Mouse (Mus musculus): Measurements from ENCODE around the gene Lamb3. TPM values are rescaled to one million over a fixed set of nuclear protein-coding genes. Genes with fewer than 3 reads are reported as not detected.

Lamb3 gene
- polyA plus RNA-seq, 1 experiment from 2014 or later = 9.6 TPM

- no peak overlapping the region for H3K4me3 ChIP-seq (ENCODE audit: low read length)
- H3K4me1 ChIP-seq (ENCODE audit: control insufficient read depth, insufficient read depth, low read length) = peaks cover 20% of the 10 kb centered on the region
- no peak overlapping the region for H3K4me2 ChIP-seq (ENCODE audit: low read depth, low read length)
- no peak overlapping the region for H3K9ac ChIP-seq (ENCODE audit: low read length)
- no peaks in the 10 kb centered on the region for H3K36me3 ChIP-seq (ENCODE audit: control insufficient read depth, insufficient read depth)
- no peak for ATAC-seq (replicated peaks; ENCODE audit: extremely low read depth, insufficient read depth, low FRiP score)
- 81% methylated on average over 5 of the region's 5 CpGs for WGBS
- H3K27me3 ChIP-seq (ENCODE audit: control insufficient read depth, insufficient read depth, low read length) = no peaks in the 10 kb centered on the region
- no peak overlapping the region for H3K27ac ChIP-seq (ENCODE audit: low read length)
- H3K9me3 ChIP-seq (replicated peaks; ENCODE audit: control insufficient read depth, low read length) = no peaks in the 10 kb centered on the region
These were observed 134.9 kb downstream of the Lamb3 start for GRCm38 (mm10) chr1:193342198-193342946.

DNA sequence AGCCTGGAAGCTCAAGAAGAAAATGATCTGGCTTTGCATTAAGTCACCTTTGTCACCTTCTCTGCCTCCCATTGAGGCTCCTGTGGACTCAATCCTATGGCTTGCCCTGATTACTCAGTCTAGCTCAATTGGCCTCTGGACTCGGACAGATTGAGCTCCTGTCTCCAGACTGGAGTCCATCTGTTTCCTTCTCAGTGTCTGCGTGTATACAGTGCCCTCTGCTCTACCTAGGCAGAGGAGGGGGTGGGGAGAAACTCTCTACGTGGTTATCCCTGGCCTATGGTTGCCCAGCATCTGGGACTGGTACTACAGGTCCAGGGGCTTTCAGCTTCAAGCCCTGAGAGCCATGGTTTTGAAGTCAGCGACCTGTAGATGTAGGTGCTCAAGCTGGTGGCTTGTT lies 136.4 kb downstream of the Lamb3 start:
- peaks cover 6% of the 10 kb centered on the region for H3K4me1 ChIP-seq (ENCODE audit: control insufficient read depth, insufficient read depth, low read length)
- peaks cover 7% of the 10 kb centered on the region; the same call in 1 of the 2 replicates for H3K36me3 ChIP-seq (ENCODE audit: control insufficient read depth, insufficient read depth)
- WGBS = 80% methylated on average over 4 of the region's 4 CpGs
- H3K9ac ChIP-seq (ENCODE audit: low read length) = no peak overlapping the region
- no peaks in the 10 kb centered on the region for H3K27me3 ChIP-seq (ENCODE audit: control insufficient read depth, insufficient read depth, low read length)
- H3K4me2 ChIP-seq (ENCODE audit: low read depth, low read length) = no peak overlapping the region
- H3K27ac ChIP-seq (ENCODE audit: low read length) = no peak overlapping the region
- no peak overlapping the region for H3K4me3 ChIP-seq (ENCODE audit: low read length)
- ATAC-seq (replicated peaks; ENCODE audit: extremely low read depth, insufficient read depth, low FRiP score) = no peak
- H3K9me3 ChIP-seq (replicated peaks; ENCODE audit: control insufficient read depth, low read length) = no peaks in the 10 kb centered on the region

DNA sequence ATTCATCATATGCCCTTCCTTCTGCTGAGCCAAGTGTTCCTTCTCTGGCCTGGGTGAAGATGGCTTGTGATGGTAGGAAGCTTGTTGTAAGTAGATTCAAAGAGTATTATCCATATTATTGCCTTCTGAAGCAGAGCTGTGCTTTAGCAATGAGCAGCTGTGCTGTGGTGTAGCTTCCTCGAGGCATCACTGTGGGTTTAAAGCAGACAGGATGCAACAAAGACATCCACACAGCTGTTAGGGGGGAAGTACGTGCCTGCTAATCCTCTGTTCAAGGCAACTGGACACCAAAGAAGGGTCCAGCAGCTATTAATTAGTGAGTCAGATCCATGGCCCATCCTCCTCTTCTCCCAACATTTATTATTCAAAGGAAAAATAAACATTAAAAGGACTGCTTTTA lies 137.5 kb downstream of the Lamb3 start:
- no peak overlapping the region for H3K9ac ChIP-seq (ENCODE audit: low read length)
- no peak overlapping the region for H3K4me2 ChIP-seq (ENCODE audit: low read depth, low read length)
- H3K4me3 ChIP-seq (ENCODE audit: low read length) = no peak overlapping the region
- no peak for ATAC-seq (replicated peaks; ENCODE audit: extremely low read depth, insufficient read depth, low FRiP score)
- no peak overlapping the region for H3K27ac ChIP-seq (ENCODE audit: low read length)
- 46% methylated on average over 2 of the region's 2 CpGs for WGBS
- H3K9me3 ChIP-seq (replicated peaks; ENCODE audit: control insufficient read depth, low read length) = no peaks in the 10 kb centered on the region
- H3K36me3 ChIP-seq (ENCODE audit: control insufficient read depth, insufficient read depth) = peaks cover 11% of the 10 kb centered on the region; the same call in 1 of the 2 replicates
- H3K4me1 ChIP-seq (ENCODE audit: control insufficient read depth, insufficient read depth, low read length) = peaks cover 6% of the 10 kb centered on the region
- no peaks in the 10 kb centered on the region for H3K27me3 ChIP-seq (ENCODE audit: control insufficient read depth, insufficient read depth, low read length)

GRCm38 (mm10) chr1:193346908-193347307 lies 139.4 kb downstream of the Lamb3 start:
- Histone ChIP-seq H3K9me3 (replicated peaks; ENCODE audit: control insufficient read depth, low read length) (no peaks in the 10 kb centered on the region), H3K27ac (ENCODE audit: low read length) (no peak overlapping the region), H3K4me3 (ENCODE audit: low read length) (no peak overlapping the region), H3K9ac (ENCODE audit: low read length) (no peak overlapping the region; the same call in 1 of the 2 replicates), H3K27me3 (ENCODE audit: control insufficient read depth, insufficient read depth, low read length) (no peaks in the 10 kb centered on the region), H3K4me1 (ENCODE audit: control insufficient read depth, insufficient read depth, low read length) (peaks cover 6% of the 10 kb centered on the region), H3K4me2 (ENCODE audit: low read depth, low read length) (no peak overlapping the region), H3K36me3 (ENCODE audit: control insufficient read depth, insufficient read depth) (peaks cover 14% of the 10 kb centered on the region; the same call in 1 of the 2 replicates)
- ATAC-seq (replicated peaks; ENCODE audit: extremely low read depth, insufficient read depth, low FRiP score) = 0 out of 2 replicates have a peak, but pooled peaks have one; percentile 46
- WGBS = 45% methylated on average over 3 of the region's 3 CpGs

- no peak for ATAC-seq (replicated peaks; ENCODE audit: extremely low read depth, insufficient read depth, low FRiP score)
- H3K27me3 ChIP-seq (ENCODE audit: control insufficient read depth, insufficient read depth, low read length) = no peaks in the 10 kb centered on the region
- H3K4me2 ChIP-seq (ENCODE audit: low read depth, low read length) = no peak overlapping the region
- WGBS = 75% methylated on average over 9 of the region's 9 CpGs
- no peak overlapping the region for H3K9ac ChIP-seq (ENCODE audit: low read length)
- no peak overlapping the region for H3K4me3 ChIP-seq (ENCODE audit: low read length)
- peaks cover 16% of the 10 kb centered on the region for H3K36me3 ChIP-seq (ENCODE audit: control insufficient read depth, insufficient read depth)
- no peaks in the 10 kb centered on the region for H3K9me3 ChIP-seq (replicated peaks; ENCODE audit: control insufficient read depth, low read length)
- peaks cover 6% of the 10 kb centered on the region for H3K4me1 ChIP-seq (ENCODE audit: control insufficient read depth, insufficient read depth, low read length)
- H3K27ac ChIP-seq (ENCODE audit: low read length) = no peak overlapping the region
These were observed 140.9 kb downstream of the Lamb3 start for GRCm38 (mm10) chr1:193348261-193348962.

- H3K27ac ChIP-seq (ENCODE audit: low read length) = no peak overlapping the region
- no peak overlapping the region for H3K9ac ChIP-seq (ENCODE audit: low read length)
- peaks cover 22% of the 10 kb centered on the region for H3K36me3 ChIP-seq (ENCODE audit: control insufficient read depth, insufficient read depth)
- peaks cover 6% of the 10 kb centered on the region for H3K4me1 ChIP-seq (ENCODE audit: control insufficient read depth, insufficient read depth, low read length)
- 76% methylated on average over 10 of the region's 10 CpGs for WGBS
- H3K4me2 ChIP-seq (ENCODE audit: low read depth, low read length) = no peak overlapping the region
- no peaks in the 10 kb centered on the region for H3K27me3 ChIP-seq (ENCODE audit: control insufficient read depth, insufficient read depth, low read length)
- no peak overlapping the region for H3K4me3 ChIP-seq (ENCODE audit: low read length)
- ATAC-seq (replicated peaks; ENCODE audit: extremely low read depth, insufficient read depth, low FRiP score) = no peak
- H3K9me3 ChIP-seq (replicated peaks; ENCODE audit: control insufficient read depth, low read length) = no peaks in the 10 kb centered on the region
These were observed 142.4 kb downstream of the Lamb3 start for GRCm38 (mm10) chr1:193349702-193350545.

DNA sequence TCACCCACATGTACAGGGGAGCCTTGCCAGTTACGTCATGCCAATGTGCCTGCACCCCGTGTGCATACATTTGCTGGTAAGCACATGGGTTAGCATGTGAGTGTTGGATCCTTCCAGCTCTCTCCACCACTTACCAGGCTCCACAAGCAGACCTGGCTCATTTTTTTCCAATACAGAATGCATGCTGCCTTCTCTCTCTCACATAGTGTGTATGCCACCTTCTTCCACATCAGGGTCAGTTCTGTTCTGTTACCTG lies 143.0 kb downstream of the Lamb3 start:
- H3K4me2 ChIP-seq (ENCODE audit: low read depth, low read length) = no peak overlapping the region
- no peaks in the 10 kb centered on the region for H3K27me3 ChIP-seq (ENCODE audit: control insufficient read depth, insufficient read depth, low read length)
- ATAC-seq (replicated peaks; ENCODE audit: extremely low read depth, insufficient read depth, low FRiP score) = no peak
- H3K36me3 ChIP-seq (ENCODE audit: control insufficient read depth, insufficient read depth) = peaks cover 22% of the 10 kb centered on the region
- no peak overlapping the region for H3K27ac ChIP-seq (ENCODE audit: low read length)
- no peak overlapping the region for H3K4me3 ChIP-seq (ENCODE audit: low read length)
- no peak overlapping the region for H3K9ac ChIP-seq (ENCODE audit: low read length)
- peaks cover 6% of the 10 kb centered on the region for H3K4me1 ChIP-seq (ENCODE audit: control insufficient read depth, insufficient read depth, low read length)
- H3K9me3 ChIP-seq (replicated peaks; ENCODE audit: control insufficient read depth, low read length) = no peaks in the 10 kb centered on the region
- WGBS = 90% methylated on average over 2 of the region's 2 CpGs

GRCm38 (mm10) chr1:193351583-193351982 lies 144.1 kb downstream of the Lamb3 start:
- Histone ChIP-seq H3K27ac (ENCODE audit: low read length) (no peak overlapping the region), H3K27me3 (ENCODE audit: control insufficient read depth, insufficient read depth, low read length) (no peaks in the 10 kb centered on the region), H3K4me3 (ENCODE audit: low read length) (no peak overlapping the region), H3K4me1 (ENCODE audit: control insufficient read depth, insufficient read depth, low read length) (peaks cover 6% of the 10 kb centered on the region), H3K9me3 (replicated peaks; ENCODE audit: control insufficient read depth, low read length) (no peaks in the 10 kb centered on the region), H3K4me2 (ENCODE audit: low read depth, low read length) (no peak overlapping the region), H3K9ac (ENCODE audit: low read length) (no peak overlapping the region), H3K36me3 (ENCODE audit: control insufficient read depth, insufficient read depth) (peaks cover 22% of the 10 kb centered on the region)
- ATAC-seq (replicated peaks; ENCODE audit: extremely low read depth, insufficient read depth, low FRiP score) = no peak
- WGBS = 84% methylated on average over 3 of the region's 3 CpGs

DNA sequence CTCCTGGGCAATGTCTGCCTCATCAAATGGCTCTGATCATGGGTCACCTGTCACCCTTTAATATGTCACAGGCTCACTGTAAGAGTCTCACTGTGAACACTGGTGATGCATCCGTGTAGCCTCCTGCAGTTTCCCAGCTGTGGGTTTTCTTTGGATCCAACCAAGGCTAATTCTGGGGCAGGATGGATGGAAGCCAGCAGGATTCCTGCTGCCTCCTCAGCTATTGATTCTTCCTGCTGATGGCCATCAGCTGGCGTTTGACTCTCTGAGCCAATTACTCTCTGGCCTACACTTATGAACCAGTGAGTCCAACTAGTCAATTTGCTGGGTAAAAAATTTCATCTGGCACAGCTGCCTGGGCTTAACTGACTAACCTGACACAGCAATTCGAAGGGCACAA lies 151.7 kb downstream of the Lamb3 start:
- WGBS = 70% methylated on average over 3 of the region's 3 CpGs

More for the DNA sequence above, 151.7 kb downstream of the Lamb3 start:
- Histone ChIP-seq H3K27me3 (ENCODE audit: control insufficient read depth, insufficient read depth, low read length) (no peaks in the 10 kb centered on the region), H3K9ac (ENCODE audit: low read length) (no peak overlapping the region), H3K36me3 (ENCODE audit: control insufficient read depth, insufficient read depth) (peaks cover 8% of the 10 kb centered on the region; the same call in 1 of the 2 replicates), H3K4me2 (ENCODE audit: low read depth, low read length) (no peak overlapping the region), H3K4me1 (ENCODE audit: control insufficient read depth, insufficient read depth, low read length) (no peaks in the 10 kb centered on the region), H3K27ac (ENCODE audit: low read length) (no peak overlapping the region), H3K4me3 (ENCODE audit: low read length) (no peak overlapping the region), H3K9me3 (replicated peaks; ENCODE audit: control insufficient read depth, low read length) (no peaks in the 10 kb centered on the region)
- no peak for ATAC-seq (replicated peaks; ENCODE audit: extremely low read depth, insufficient read depth, low FRiP score)
